Mouse (Mus musculus) cortical plate, adult 2 months (tissue): ENCODE measurements around the gene Slc39a3. TPM values are rescaled to one million over a fixed set of nuclear protein-coding genes. Genes with fewer than 3 reads are reported as not detected.
"Not testable (repeated sequence)": the region's sequence is repeated elsewhere in the genome, so short reads cannot be mapped to it uniquely, and the experiment has no call there.

Experiments used
- H3K27ac ChIP-seq: fragments of 200-500 bp; 2 replicates; pipeline ENCODE4 v1.5.1; 2012; ENCODE audit warnings: low read length, control low read depth, inconsistent platforms; ENCODE audit not compliant: insufficient read depth
- H3K4me1 ChIP-seq: fragments of 200-500 bp; 2 replicates; pipeline ENCODE4 v1.6.1; 2011; ENCODE audit warnings: low read length; ENCODE audit not compliant: control insufficient read depth, insufficient read depth
- H3K4me3 ChIP-seq: fragments of 200-500 bp; 2 replicates; pipeline ENCODE4 v1.5.1; 2011; ENCODE audit warnings: mild to moderate bottlenecking, low read length, control low read depth; ENCODE audit not compliant: insufficient read depth
- CTCF ChIP-seq: fragments of 200-500 bp; IDR thresholded peaks from 2 replicates; pipeline ENCODE4 v1.5.1; 2011; ENCODE audit warnings: mild to moderate bottlenecking, control low read depth, low read length; ENCODE audit not compliant: insufficient read depth; ENCODE audit errors: extremely low read depth
- POLR2A ChIP-seq: fragments of 200-500 bp; IDR thresholded peaks from 2 replicates; pipeline ENCODE4 v1.6.1; 2011; ENCODE audit warnings: mild to moderate bottlenecking, low read length, control low read depth; ENCODE audit not compliant: insufficient read depth; ENCODE audit errors: extremely low read depth
- polyA plus RNA-seq: library from polyadenylated mRNA; depleted of rRNA; stranded (reverse); fragments of >200 nt; gene quantifications from 2 replicates; pipeline ENCODE4 v1.2.3, GENCODE M21; 2012

Slc39a3 gene
- polyA plus RNA-seq, 1 experiment, result 72.8 TPM

DNA sequence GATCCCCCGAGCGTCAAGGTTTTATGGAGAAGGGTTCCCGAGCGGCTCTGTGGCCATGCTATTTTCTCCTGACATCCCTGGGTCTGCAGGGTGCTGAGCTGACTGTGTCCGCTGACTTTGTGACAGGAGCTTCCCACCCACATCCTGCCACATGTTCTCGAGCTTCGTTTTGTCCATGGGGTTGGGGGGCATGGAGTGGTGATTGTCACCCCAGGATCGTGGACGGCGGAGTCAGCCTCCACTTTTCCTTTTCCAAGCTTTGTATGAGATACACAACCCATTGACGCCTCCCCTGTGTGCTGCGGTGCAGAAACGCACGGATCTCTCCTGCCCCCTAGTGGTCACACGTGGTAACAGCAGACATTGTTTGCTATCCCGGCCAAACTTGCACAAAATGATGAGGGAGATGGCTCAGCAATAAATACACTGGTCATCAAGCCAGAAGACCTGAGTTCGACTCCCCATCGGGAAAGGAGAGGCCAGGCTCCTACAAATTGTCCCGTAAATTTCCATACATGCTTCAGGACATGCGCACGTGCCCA is 42.1 kb downstream of the Slc39a3 start:
- no peak for TF ChIP-seq POLR2A
- peak; percentile 100 for TF ChIP-seq CTCF
- H3K27ac ChIP-seq, result no peak overlapping the region
- H3K4me3 ChIP-seq, result no peak overlapping the region
- peaks cover 5% of the 10 kb centered on the region for H3K4me1 ChIP-seq

DNA sequence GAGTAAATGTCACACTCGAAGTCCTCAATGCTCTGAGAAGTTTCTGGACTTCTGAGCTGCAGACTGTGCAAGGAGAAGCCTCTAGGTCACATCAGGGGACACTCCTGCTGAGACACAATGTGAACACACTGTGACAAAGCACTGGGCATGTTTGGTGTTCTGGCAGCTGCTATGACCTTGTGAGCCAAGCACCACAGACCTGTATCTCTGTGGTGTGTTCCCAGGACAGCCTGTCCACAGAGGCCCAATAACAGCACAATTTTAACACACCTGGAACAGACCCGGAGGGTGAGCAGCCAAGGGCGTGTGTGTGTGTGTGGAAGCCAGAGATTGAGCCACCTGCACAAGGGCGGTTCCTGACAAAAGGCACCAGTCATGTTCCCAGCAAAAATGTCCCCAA is 42.6 kb downstream of the Slc39a3 start:
- Histone ChIP-seq H3K4me3 (no peak overlapping the region), H3K4me1 (peaks cover 5% of the 10 kb centered on the region), H3K27ac (no peak overlapping the region)
- TF ChIP-seq POLR2A (no peak), CTCF (no peak)

- Histone ChIP-seq H3K4me1 (peaks cover 5% of the 10 kb centered on the region), H3K27ac (no peak overlapping the region), H3K4me3 (no peak overlapping the region)
- no peak for TF ChIP-seq POLR2A
- TF ChIP-seq CTCF, result no peak
Measured at GRCm38 (mm10) chr10:80993276-80993675, 44.0 kb downstream of the Slc39a3 start.

- Histone ChIP-seq H3K27ac (no peak overlapping the region), H3K4me1 (peaks cover 5% of the 10 kb centered on the region), H3K4me3 (no peak overlapping the region)
- TF ChIP-seq CTCF, result no peak
- TF ChIP-seq POLR2A, result no peak
Measured at GRCm38 (mm10) chr10:80991945-80992344, 45.3 kb downstream of the Slc39a3 start.

DNA sequence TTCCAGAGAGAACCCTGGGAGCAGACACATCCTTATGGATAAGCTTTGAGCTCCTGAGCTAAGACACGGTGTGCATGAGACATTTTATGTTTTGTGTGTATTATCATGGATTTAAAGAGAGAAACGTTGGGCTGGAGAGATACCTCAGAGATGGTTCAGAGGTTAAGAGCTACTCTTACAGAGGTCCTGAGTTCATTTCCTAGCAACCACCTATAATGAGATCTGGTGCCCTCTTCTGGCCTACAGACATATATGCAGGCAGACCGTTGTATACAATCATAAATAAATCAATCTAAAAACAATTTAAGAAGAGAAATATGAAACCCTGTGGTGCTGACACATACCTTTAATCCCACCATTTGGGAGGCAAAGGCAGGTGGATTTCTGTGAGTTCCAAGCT is 46.2 kb downstream of the Slc39a3 start:
- Histone ChIP-seq H3K4me3 (no peak overlapping the region), H3K4me1 (peaks cover 5% of the 10 kb centered on the region), H3K27ac (no peak overlapping the region)
- TF ChIP-seq CTCF (0 out of 2 replicates have a peak, but pooled peaks have one; percentile 16), POLR2A (no peak)

DNA sequence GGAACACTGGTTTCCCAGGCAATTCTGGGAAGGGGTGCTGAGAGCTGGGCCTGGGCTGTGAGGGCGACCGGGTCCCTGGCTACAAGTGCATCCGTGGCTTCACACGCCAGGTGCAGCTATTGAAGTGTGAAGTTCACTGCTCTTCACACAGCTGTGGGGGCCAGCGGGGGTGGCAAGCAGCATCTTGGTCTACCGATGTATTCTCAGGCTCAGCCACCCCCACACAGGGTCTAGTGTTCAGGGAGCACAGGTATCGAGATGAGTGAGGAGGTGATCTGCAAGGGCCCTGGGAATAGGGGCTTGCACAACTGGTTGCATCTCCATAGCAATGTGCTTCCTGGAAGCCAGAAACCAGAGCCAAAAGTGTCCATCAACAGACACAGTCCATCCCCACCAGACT is 46.8 kb downstream of the Slc39a3 start:
- TF ChIP-seq POLR2A (no peak), CTCF (no peak)
- H3K4me1 ChIP-seq, result peaks cover 5% of the 10 kb centered on the region
- H3K27ac ChIP-seq, result no peak overlapping the region
- no peak overlapping the region for H3K4me3 ChIP-seq

DNA sequence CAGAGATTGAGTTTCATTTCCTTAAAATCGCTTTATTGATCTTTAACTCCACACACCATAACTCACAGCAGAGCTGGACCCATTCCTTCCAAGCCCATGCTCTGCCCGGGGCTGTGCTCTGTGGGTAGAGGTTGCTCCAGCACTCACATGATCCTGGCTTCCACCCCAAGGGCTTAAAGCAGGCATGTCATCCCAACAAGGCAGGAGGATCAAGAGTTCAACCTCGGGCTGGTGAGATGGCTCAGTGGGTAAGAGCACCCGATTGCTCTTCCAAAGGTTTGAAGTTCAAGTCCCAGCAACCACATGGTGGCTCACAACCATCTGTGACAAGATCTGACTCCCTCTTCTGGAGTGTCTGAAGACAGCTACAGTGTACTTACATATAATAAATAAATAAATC is 47.4 kb downstream of the Slc39a3 start:
- H3K27ac ChIP-seq, H3K4me1 ChIP-seq, H3K4me3 ChIP-seq: not testable (repeated sequence)

DNA sequence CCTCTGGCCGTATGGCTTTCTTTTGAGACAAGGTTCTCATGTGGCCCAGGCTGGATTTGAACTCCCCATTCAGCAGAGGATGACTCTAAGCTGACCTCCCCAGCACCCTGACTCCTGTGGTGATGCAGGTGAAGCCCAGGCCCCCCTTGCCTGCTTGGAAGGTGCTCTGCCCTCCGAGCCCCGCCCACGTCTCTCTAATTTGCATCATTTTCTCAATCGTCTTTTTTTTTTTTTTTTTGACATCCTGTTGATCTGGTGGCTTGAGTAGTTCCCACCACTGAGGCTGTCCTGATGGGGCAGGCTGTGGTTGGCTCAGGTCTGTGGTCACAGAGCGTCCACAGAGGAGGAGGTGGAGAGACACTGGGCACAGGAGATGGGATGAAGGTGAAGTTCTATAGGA is 47.8 kb downstream of the Slc39a3 start:
- H3K4me1 ChIP-seq, result peaks cover 4% of the 10 kb centered on the region
- H3K27ac ChIP-seq, result no peak overlapping the region
- TF ChIP-seq CTCF, result no peak
- TF ChIP-seq POLR2A, result no peak
- no peak overlapping the region for H3K4me3 ChIP-seq

DNA sequence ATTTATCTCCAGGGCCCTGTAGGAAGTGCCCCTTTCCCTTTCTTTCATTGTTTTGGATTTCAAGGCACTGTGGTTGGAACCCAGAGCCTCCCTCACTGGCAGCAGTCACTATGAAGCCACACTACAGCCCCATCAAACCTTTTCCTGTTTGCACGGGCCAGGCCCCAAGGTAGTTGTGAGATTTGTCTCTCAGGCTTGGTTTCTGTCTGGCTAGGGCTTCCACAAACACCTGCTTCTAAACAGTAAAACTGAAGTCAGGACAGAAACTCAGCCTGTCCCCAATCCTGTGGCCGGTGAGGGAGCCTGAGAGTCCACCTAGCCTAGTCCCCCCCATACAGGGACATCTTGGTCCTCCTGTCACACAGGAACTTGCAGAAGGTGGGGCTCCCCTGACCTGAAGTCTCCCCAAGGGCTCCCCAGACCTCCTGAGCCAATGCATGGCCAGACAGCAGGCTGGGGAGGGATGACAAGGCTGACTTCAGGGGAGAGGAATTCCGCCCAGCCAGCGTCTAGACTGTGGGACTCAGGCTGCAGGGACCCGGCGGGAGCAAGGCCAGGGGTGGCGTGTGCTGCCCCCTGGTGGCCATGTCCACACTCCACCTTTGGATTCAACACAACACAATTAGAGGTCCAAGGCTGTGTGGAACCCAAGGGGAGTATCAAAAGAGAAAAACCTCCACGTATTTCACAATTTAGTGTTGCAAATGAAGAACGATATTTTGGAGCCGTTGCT is 49.4 kb downstream of the Slc39a3 start:
- H3K4me3 ChIP-seq, result no peak overlapping the region
- TF ChIP-seq POLR2A (no peak), CTCF (peak; percentile 90)
- no peak overlapping the region for H3K27ac ChIP-seq
- no peaks in the 10 kb centered on the region; the same call in 1 of the 2 replicates for H3K4me1 ChIP-seq

DNA sequence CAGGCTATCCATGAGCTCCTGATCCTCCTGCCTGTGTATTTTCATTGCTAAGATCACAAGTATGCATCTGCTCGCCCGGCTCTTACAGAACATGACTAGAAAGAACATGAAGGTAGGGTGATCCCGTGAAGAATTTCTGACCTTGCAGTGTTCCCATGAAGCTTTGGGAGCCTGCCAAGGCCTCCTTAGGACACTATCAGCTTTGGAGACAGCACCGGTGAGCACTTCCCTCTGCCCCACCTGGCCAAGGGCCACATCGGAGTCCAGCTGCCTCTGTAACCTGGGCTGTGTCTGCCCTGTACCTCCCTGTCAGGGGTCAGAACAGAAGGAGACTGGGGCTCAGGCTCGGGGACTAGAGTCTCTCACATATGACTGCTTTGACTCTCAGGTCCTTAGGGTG is 50.5 kb downstream of the Slc39a3 start:
- Histone ChIP-seq H3K27ac (no peak overlapping the region), H3K4me3 (no peak overlapping the region), H3K4me1 (no peaks in the 10 kb centered on the region; the same call in 1 of the 2 replicates)
- TF ChIP-seq CTCF (no peak), POLR2A (no peak)
